Mouse (Mus musculus) hindbrain, embryonic 16.5 days (tissue): ENCODE measurements around the gene Zfp280b. TPM values are rescaled to one million over a fixed set of nuclear protein-coding genes. Genes with fewer than 3 reads are reported as not detected.
"Not testable (repeated sequence)": the region's sequence is repeated elsewhere in the genome, so short reads cannot be mapped to it uniquely, and the experiment has no call there.

ENCODE experiments used
- ATAC-seq: fragments of 200-750 bp; cut with Nextera tagmentation; 2 replicates; pipeline ENCODE4 v1.8.0; 2017; ENCODE audit warnings: moderate TSS enrichment, moderate library complexity
- H3K27ac ChIP-seq: fragments of 300-500 bp; sonication (generic); 2 replicates; pipeline ENCODE4 v1.5.1; 2014; ENCODE audit warnings: low read depth, mild to moderate bottlenecking, control low read depth, low read length, moderate library complexity
- H3K27me3 ChIP-seq: fragments of 300-500 bp; sonication (generic); replicated peaks from 2 replicates; pipeline ENCODE4 v1.6.1; 2014; ENCODE audit warnings: low read length; ENCODE audit not compliant: control insufficient read depth, insufficient read depth
- H3K36me3 ChIP-seq: fragments of 300-500 bp; sonication (generic); 2 replicates; pipeline ENCODE4 v1.6.1; 2014; ENCODE audit warnings: mild to moderate bottlenecking, low read length, moderate library complexity, mixed read lengths; ENCODE audit not compliant: control insufficient read depth, insufficient read depth
- H3K4me1 ChIP-seq: fragments of 300-500 bp; sonication (generic); 2 replicates; pipeline ENCODE4 v1.6.1; 2014; ENCODE audit warnings: low read depth, low read length; ENCODE audit not compliant: control insufficient read depth, insufficient read depth
- H3K4me2 ChIP-seq: fragments of 300-500 bp; sonication (generic); 2 replicates; pipeline ENCODE4 v1.6.1; 2014; ENCODE audit warnings: mild to moderate bottlenecking, low read length, control low read depth, moderate library complexity
- H3K4me3 ChIP-seq: fragments of 300-500 bp; sonication (generic); 2 replicates; pipeline ENCODE4 v1.5.1; 2014; ENCODE audit warnings: mild to moderate bottlenecking, low read length, control low read depth, moderate library complexity
- H3K9ac ChIP-seq: fragments of 300-500 bp; sonication (generic); 2 replicates; pipeline ENCODE4 v1.6.1; 2014; ENCODE audit warnings: low read depth, mild to moderate bottlenecking, control low read depth, low read length, moderate library complexity
- H3K9me3 ChIP-seq: fragments of 300-500 bp; sonication (generic); 2 replicates; pipeline ENCODE4 v1.6.1; 2014; ENCODE audit warnings: mild to moderate bottlenecking, low read length, moderate library complexity; ENCODE audit not compliant: control insufficient read depth
- WGBS: fragments of 180-500 bp; shearing (Covaris S2); extraction: QIAGEN DNeasy Blood & Tissue Kit; methylation state at CpG from one replicate; pipeline ENCODE4 v1.1.7; 2014; 5-methylcytosine and 5-hydroxymethylcytosine counted together
- polyA plus RNA-seq: library from polyadenylated mRNA; unstranded; fragments of >200 nt; fragmentation: Nextera tagmentation; extraction: Ambion mirVana; gene quantifications from 2 replicates; pipeline ENCODE4 v1.2.1, GENCODE M21; 2015

Gene Zfp280b
- 10.3 and 12.3 TPM in 2 replicates for polyA plus RNA-seq

- H3K4me1 ChIP-seq, result peaks cover 13% of the 10 kb centered on the region
- no peaks in the 10 kb centered on the region for H3K27me3 ChIP-seq
- WGBS, result under 1% methylated on average over 58 of the region's 58 CpGs
- H3K9me3 ChIP-seq, result no peaks in the 10 kb centered on the region
- H3K36me3 ChIP-seq, result no peaks in the 10 kb centered on the region
- H3K27ac ChIP-seq, result peak within 1 kb of the TSS; percentile 78
- peak within 1 kb of the TSS; percentile 92 for H3K9ac ChIP-seq
- peak; percentile 99 for ATAC-seq
- peak within 1 kb of the TSS; percentile 80 for H3K4me3 ChIP-seq
- H3K4me2 ChIP-seq, result peak within 1 kb of the TSS; percentile 79
Observed at GRCm38 (mm10) chr10:76032402-76033118, at the start of gene Zfp280b. Gene Zfp280b, plus strand, starts transcription at chr10:76032650.

GRCm38 (mm10) chr10:75990430-75991042, 41.9 kb upstream of the Zfp280b start:
- Histone ChIP-seq H3K4me1 (no peaks in the 10 kb centered on the region), H3K9me3 (no peaks in the 10 kb centered on the region), H3K27me3 (no peaks in the 10 kb centered on the region), H3K4me2 (no peak overlapping the region), H3K36me3 (no peaks in the 10 kb centered on the region), H3K4me3 (no peak overlapping the region), H3K27ac (no peak overlapping the region), H3K9ac (no peak overlapping the region)
- no peak for ATAC-seq
- 71% methylated on average over 4 of the region's 4 CpGs for WGBS

GRCm38 (mm10) chr10:75993616-75994240, 38.7 kb upstream of the Zfp280b start:
- Histone ChIP-seq H3K27me3 (no peaks in the 10 kb centered on the region), H3K4me1 (no peaks in the 10 kb centered on the region), H3K27ac (no peak overlapping the region), H3K4me3 (no peak overlapping the region), H3K9ac (no peak overlapping the region), H3K36me3 (no peaks in the 10 kb centered on the region), H3K9me3 (no peaks in the 10 kb centered on the region), H3K4me2 (no peak overlapping the region)
- ATAC-seq, result no peak
- 94% methylated on average over 15 of the region's 15 CpGs for WGBS

GRCm38 (mm10) chr10:75994531-75995210, 37.8 kb upstream of the Zfp280b start:
- ATAC-seq, H3K4me2 ChIP-seq, H3K36me3 ChIP-seq, H3K4me3 ChIP-seq, H3K4me1 ChIP-seq, H3K27ac ChIP-seq, H3K9ac ChIP-seq, H3K9me3 ChIP-seq, H3K27me3 ChIP-seq: not testable (repeated sequence)
- WGBS, result 68% methylated on average over 12 of the region's 13 CpGs

- H3K4me2 ChIP-seq, result no peak overlapping the region
- H3K4me3 ChIP-seq, result no peak overlapping the region
Observed at GRCm38 (mm10) chr10:75995463-75995862, 37.0 kb upstream of the Zfp280b start.

GRCm38 (mm10) chr10:75996315-75996714, 36.1 kb upstream of the Zfp280b start:
- H3K4me1 ChIP-seq, result no peaks in the 10 kb centered on the region
- no peaks in the 10 kb centered on the region for H3K36me3 ChIP-seq
- H3K4me2 ChIP-seq, result no peak overlapping the region
- H3K27ac ChIP-seq, result no peak overlapping the region
- no peaks in the 10 kb centered on the region for H3K9me3 ChIP-seq
- no peaks in the 10 kb centered on the region for H3K27me3 ChIP-seq
- H3K4me3 ChIP-seq, result no peak overlapping the region
- no peak overlapping the region for H3K9ac ChIP-seq
- WGBS, result 52% methylated on average over 3 of the region's 3 CpGs
- no peak for ATAC-seq

More at GRCm38 (mm10) chr10:75995463-75995862, 37.0 kb upstream of the Zfp280b start:
- H3K9me3 ChIP-seq, result no peaks in the 10 kb centered on the region
- H3K27me3 ChIP-seq, result no peaks in the 10 kb centered on the region
- no peak overlapping the region for H3K27ac ChIP-seq
- no peak for ATAC-seq
- H3K4me1 ChIP-seq, result no peaks in the 10 kb centered on the region
- WGBS, result 85% methylated on average over 11 of the region's 11 CpGs
- H3K9ac ChIP-seq, result no peak overlapping the region
- no peaks in the 10 kb centered on the region for H3K36me3 ChIP-seq

GRCm38 (mm10) chr10:76001160-76001559, 31.3 kb upstream of the Zfp280b start:
- no peaks in the 10 kb centered on the region for H3K4me1 ChIP-seq
- no peak overlapping the region for H3K4me2 ChIP-seq
- H3K27ac ChIP-seq, result no peak overlapping the region
- H3K4me3 ChIP-seq, result no peak overlapping the region
- H3K9ac ChIP-seq, result no peak overlapping the region
- no peak for ATAC-seq
- WGBS, result 27% methylated on average over 7 of the region's 7 CpGs
- H3K9me3 ChIP-seq, result no peaks in the 10 kb centered on the region
- no peaks in the 10 kb centered on the region for H3K27me3 ChIP-seq
- H3K36me3 ChIP-seq, result no peaks in the 10 kb centered on the region

- Histone ChIP-seq H3K9me3 (no peaks in the 10 kb centered on the region), H3K27ac (no peak overlapping the region), H3K27me3 (no peaks in the 10 kb centered on the region), H3K9ac (no peak overlapping the region), H3K4me2 (no peak overlapping the region), H3K4me1 (no peaks in the 10 kb centered on the region), H3K4me3 (no peak overlapping the region), H3K36me3 (no peaks in the 10 kb centered on the region)
- 21% methylated on average over 3 of the region's 3 CpGs for WGBS
- ATAC-seq, result no peak
Observed at GRCm38 (mm10) chr10:76002101-76002521, 30.3 kb upstream of the Zfp280b start.

- H3K36me3 ChIP-seq, result no peaks in the 10 kb centered on the region
- no peak overlapping the region for H3K27ac ChIP-seq
- ATAC-seq, result no peak
- H3K9ac ChIP-seq, result no peak overlapping the region
- 35% methylated on average over 2 of the region's 2 CpGs for WGBS
- H3K27me3 ChIP-seq, result no peaks in the 10 kb centered on the region
- H3K4me2 ChIP-seq, result no peak overlapping the region
- no peaks in the 10 kb centered on the region for H3K9me3 ChIP-seq
- no peaks in the 10 kb centered on the region for H3K4me1 ChIP-seq
- no peak overlapping the region for H3K4me3 ChIP-seq
Observed at GRCm38 (mm10) chr10:76002615-76003014, 29.8 kb upstream of the Zfp280b start.
